Mouse (Mus musculus): ENCODE data around the gene Fxyd1. TPM values are rescaled to one million over a fixed set of nuclear protein-coding genes. Genes with fewer than 3 reads are reported as not detected.

Fxyd1 gene
- 41.4 and 53.4 TPM in 2 replicates for polyA plus RNA-seq (2015; fragmentation: Nextera tagmentation; extraction: Ambion mirVana)

GRCm38 (mm10) chr7:31057071-31057470 lies at the start of gene Fxyd1:
Gene Fxyd1, minus strand, starts transcription at chr7:31057199.

GRCm38 (mm10) chr7:31076492-31076891 lies 19.5 kb upstream of the Fxyd1 start, which contains the start of gene Fxyd3:
Gene Fxyd3, minus strand, starts transcription at chr7:31076704.

GRCm38 (mm10) chr7:31059108-31059507 lies 2.1 kb upstream of the Fxyd1 start, which contains the start of gene Lgi4:
Gene Lgi4, plus strand, starts transcription at chr7:31059342.

GRCm38 (mm10) chr7:31051321-31052021 lies 5.5 kb downstream of the Fxyd1 start, which contains the start of gene Fxyd7:
Gene Fxyd7, minus strand, starts transcription at chr7:31051467.

GRCm38 (mm10) chr7:31042431-31042910 lies 14.5 kb downstream of the Fxyd1 start, which contains the start of gene Fxyd5:
Gene Fxyd5, minus strand, starts transcription at chr7:31042481.

Other genes with a start within 250 kb of the Fxyd1 start
- gene Ffar2, start 233.4 kb downstream of the Fxyd1 start, polyA plus RNA-seq (2015; fragmentation: Nextera tagmentation; extraction: Ambion mirVana) = 1.7 and 2.7 TPM in 2 replicates
- gene Ffar3, start 201.0 kb downstream of the Fxyd1 start, polyA plus RNA-seq (2015; fragmentation: Nextera tagmentation; extraction: Ambion mirVana) = not detected in 2 replicates
- 0.18 and 0.27 TPM in 2 replicates for gene Ffar1, start 195.6 kb downstream of the Fxyd1 start, polyA plus RNA-seq (2015; fragmentation: Nextera tagmentation; extraction: Ambion mirVana)
- 3.1 and 3.2 TPM in 2 replicates for gene Cd22, start 176.9 kb downstream of the Fxyd1 start, polyA plus RNA-seq (2015; fragmentation: Nextera tagmentation; extraction: Ambion mirVana)
- gene Mag, start 142.3 kb downstream of the Fxyd1 start, polyA plus RNA-seq (2015; fragmentation: Nextera tagmentation; extraction: Ambion mirVana) = 0.58 and 0.81 TPM in 2 replicates
- gene Hamp2, start 132.5 kb downstream of the Fxyd1 start, polyA plus RNA-seq (2015; fragmentation: Nextera tagmentation; extraction: Ambion mirVana) = not detected in 2 replicates
- not detected in 2 replicates for gene Hamp, start 113.2 kb downstream of the Fxyd1 start, polyA plus RNA-seq (2015; fragmentation: Nextera tagmentation; extraction: Ambion mirVana)
- 17.9 and 18.0 TPM in 2 replicates for gene Usf2, start 100.4 kb downstream of the Fxyd1 start, polyA plus RNA-seq (2015; fragmentation: Nextera tagmentation; extraction: Ambion mirVana)
- gene Lsr, start 83.7 kb downstream of the Fxyd1 start, polyA plus RNA-seq (2015; fragmentation: Nextera tagmentation; extraction: Ambion mirVana) = 3.7 and 4.4 TPM in 2 replicates
- gene Fam187b, start 83.4 kb downstream of the Fxyd1 start, polyA plus RNA-seq (2015; fragmentation: Nextera tagmentation; extraction: Ambion mirVana) = 0.67 and 0.72 TPM in 2 replicates
- gene Fxyd5, start 14.7 kb downstream of the Fxyd1 start, polyA plus RNA-seq (2015; fragmentation: Nextera tagmentation; extraction: Ambion mirVana) = 98.3 and 112 TPM in 2 replicates
- 0.33 TPM in 1 of 2 replicates, not detected in the other for gene Fxyd7, start 5.7 kb downstream of the Fxyd1 start, polyA plus RNA-seq (2015; fragmentation: Nextera tagmentation; extraction: Ambion mirVana)
- 0.32 TPM in 1 of 2 replicates, not detected in the other for gene Lgi4, start 2.1 kb upstream of the Fxyd1 start, polyA plus RNA-seq (2015; fragmentation: Nextera tagmentation; extraction: Ambion mirVana)
- gene Fxyd3, start 19.5 kb upstream of the Fxyd1 start, polyA plus RNA-seq (2015; fragmentation: Nextera tagmentation; extraction: Ambion mirVana) = 23.8 and 24.8 TPM in 2 replicates
- 14.4 and 18.3 TPM in 2 replicates for gene Hpn, start 58.1 kb upstream of the Fxyd1 start, polyA plus RNA-seq (2015; fragmentation: Nextera tagmentation; extraction: Ambion mirVana)
- gene Scn1b, start 69.8 kb upstream of the Fxyd1 start, polyA plus RNA-seq (2015; fragmentation: Nextera tagmentation; extraction: Ambion mirVana) = 3.4 and 4.9 TPM in 2 replicates
- 22.1 and 28.0 TPM in 2 replicates for gene Gramd1a, start 98.7 kb upstream of the Fxyd1 start, polyA plus RNA-seq (2015; fragmentation: Nextera tagmentation; extraction: Ambion mirVana)
- not detected in 2 replicates for gene Scgb2b2, start 233.3 kb upstream of the Fxyd1 start, polyA plus RNA-seq (2015; fragmentation: Nextera tagmentation; extraction: Ambion mirVana)
- not detected in 2 replicates for gene Scgb1b2, start 234.6 kb upstream of the Fxyd1 start, polyA plus RNA-seq (2015; fragmentation: Nextera tagmentation; extraction: Ambion mirVana)

All from spleen, postnatal 0 days (tissue).